Comparison of ENCODE assay signal across 8 mouse cellular contexts in genomic region chr17:73107158-73108157, GRCm38 (mm10). TPM values are rescaled to one million over a fixed set of nuclear protein-coding genes. Genes with fewer than 3 reads are reported as not detected.
A peak's percentile ranks its signal among the peaks of the same experiment; 100 is the strongest.
DNase-seq lines count a peak whose midpoint lies in the region; ATAC-seq and TF ChIP-seq lines count a peak whose summit lies in the region.

TSS of gene Lclat1 (plus strand) at chr17:73107985.

- peak within 1 kb of the TSS; percentile 75 for H3K27ac ChIP-seq in embryonic facial prominence, embryonic 13.5 days
- peak within 1 kb of the TSS; percentile 92 for H3K27ac ChIP-seq in heart, adult 2 months
- peak within 1 kb of the TSS; percentile 65; the same call in 1 of the 2 replicates for H3K27ac ChIP-seq in limb, embryonic 13.5 days
- peak within 1 kb of the TSS; percentile 77 for H3K27ac ChIP-seq in midbrain, embryonic 16.5 days (ENCODE audit: low read length)

- 5% methylated on average over 51 of the region's 51 CpGs for WGBS in embryonic facial prominence, embryonic 13.5 days
- WGBS in heart, adult 2 months: 5% methylated on average over 51 of the region's 51 CpGs
- 6% methylated on average over 51 of the region's 51 CpGs for WGBS in limb, embryonic 13.5 days
- WGBS in midbrain, embryonic 16.5 days: 6% methylated on average over 51 of the region's 51 CpGs

- peak within 1 kb of the TSS; percentile 71 for H3K4me3 ChIP-seq in embryonic facial prominence, embryonic 13.5 days
- peak within 1 kb of the TSS; percentile 75 for H3K4me3 ChIP-seq in heart, adult 2 months
- peak within 1 kb of the TSS; percentile 91 for H3K4me3 ChIP-seq in limb, embryonic 13.5 days
- H3K4me3 ChIP-seq in midbrain, embryonic 16.5 days (ENCODE audit: low read depth, low read length): peak within 1 kb of the TSS; percentile 91

- peak within 1 kb of the TSS; percentile 92 for H3K9ac ChIP-seq in embryonic facial prominence, embryonic 13.5 days
- H3K9ac ChIP-seq in heart, adult 2 months (ENCODE audit: low read depth, low read length): peak within 1 kb of the TSS; percentile 81
- H3K9ac ChIP-seq in limb, embryonic 13.5 days: peak within 1 kb of the TSS; percentile 89
- peak within 1 kb of the TSS; percentile 94 for H3K9ac ChIP-seq in midbrain, embryonic 16.5 days (ENCODE audit: low read depth, low read length)

- H3K27me3 ChIP-seq in embryonic facial prominence, embryonic 13.5 days: no peaks in the 10 kb centered on the region
- no peaks in the 10 kb centered on the region for H3K27me3 ChIP-seq in heart, adult 2 months (ENCODE audit: control insufficient read depth, insufficient read depth, low read length)
- H3K27me3 ChIP-seq in limb, embryonic 13.5 days: no peaks in the 10 kb centered on the region
- no peaks in the 10 kb centered on the region for H3K27me3 ChIP-seq in midbrain, embryonic 16.5 days (ENCODE audit: control insufficient read depth, insufficient read depth, low read depth, low read length)

- H3K79me2 ChIP-seq in heart, adult 2 months (replicated peaks; ENCODE audit: control insufficient read depth, insufficient read depth, low read length): no peaks in the 10 kb centered on the region

- ATAC-seq in embryonic facial prominence, embryonic 13.5 days (ENCODE audit: insufficient number of reproducible peaks, insufficient read depth, low FRiP score, low TSS enrichment, low read depth): peak; percentile 99
- ATAC-seq in limb, embryonic 13.5 days (ENCODE audit: low FRiP score, low read depth): peak; percentile 100
- ATAC-seq in midbrain, embryonic 16.5 days: peak; percentile 100

- peaks cover 12% of the 10 kb centered on the region for H3K4me1 ChIP-seq in embryonic facial prominence, embryonic 13.5 days
- peaks cover 4% of the 10 kb centered on the region for H3K4me1 ChIP-seq in heart, adult 2 months (ENCODE audit: control insufficient read depth, insufficient read depth, low read length)
- H3K4me1 ChIP-seq in limb, embryonic 13.5 days: peaks cover 16% of the 10 kb centered on the region
- H3K4me1 ChIP-seq in midbrain, embryonic 16.5 days (ENCODE audit: control insufficient read depth, insufficient read depth, low read length): peaks cover 9% of the 10 kb centered on the region

- TF ChIP-seq EP300 in heart, adult 2 months (IDR thresholded peaks at IDR 0.05; ENCODE audit: insufficient read depth, low read depth, low read length): no peak

- DNase-seq in 3134 (ENCODE audit: extremely low read depth, insufficient read length, low spot score): peak; percentile 93
- DNase-seq in adrenal gland, postnatal 36 days: peak; percentile 98
- peak; percentile 96 to 97 for DNase-seq in heart, adult 2 months
- peak; percentile 94 to 96 for DNase-seq in kidney, adult 8-10 months
- peak; percentile 83 to 92 for DNase-seq in spleen, postnatal 10 days (ENCODE audit: low spot score in 2 of 2)

- intact Hi-C loops in heart, adult 2 months (cut with DNase I): loop anchor here (5.0 kb wide), 3 partner anchors 120 to 270 kb away; partner anchors contain the start of gene Ypel5

- TF ChIP-seq POLR2A in heart, adult 2 months (IDR thresholded peaks at IDR 0.05; ENCODE audit: insufficient read depth, low read depth, low read length): peak; percentile 85

- no peaks in the 10 kb centered on the region for H3K9me3 ChIP-seq in embryonic facial prominence, embryonic 13.5 days
- no peaks in the 10 kb centered on the region for H3K9me3 ChIP-seq in limb, embryonic 13.5 days
- no peaks in the 10 kb centered on the region for H3K9me3 ChIP-seq in midbrain, embryonic 16.5 days (replicated peaks; ENCODE audit: control insufficient read depth, low read length, poor library complexity, severe bottlenecking)

- TF ChIP-seq CTCF in heart, adult 2 months (IDR thresholded peaks at IDR 0.05): peak; percentile 9; the same call in 1 of the 2 replicates

- no peaks in the 10 kb centered on the region for H3K36me3 ChIP-seq in embryonic facial prominence, embryonic 13.5 days
- H3K36me3 ChIP-seq in heart, adult 2 months (ENCODE audit: control insufficient read depth, insufficient read depth, low read length): no peaks in the 10 kb centered on the region
- no peaks in the 10 kb centered on the region for H3K36me3 ChIP-seq in limb, embryonic 13.5 days
- no peaks in the 10 kb centered on the region for H3K36me3 ChIP-seq in midbrain, embryonic 16.5 days (ENCODE audit: control insufficient read depth, insufficient read depth, low read length)

- H3K4me2 ChIP-seq in embryonic facial prominence, embryonic 13.5 days: peak within 1 kb of the TSS; percentile 90
- H3K4me2 ChIP-seq in limb, embryonic 13.5 days (replicated peaks): peak within 1 kb of the TSS; percentile 84
- H3K4me2 ChIP-seq in midbrain, embryonic 16.5 days (ENCODE audit: low read length): peak within 1 kb of the TSS; percentile 92

RNA-seq across cellular contexts. Expression of gene Lclat1, which starts in this region (rescaled TPM):
- 10 to 100 TPM; 39.4 to 48.0 TPM for total RNA-seq in adrenal gland, postnatal 36 days (2021)
- polyA plus RNA-seq in embryonic facial prominence, embryonic 13.5 days (2015; fragmentation: Nextera tagmentation; extraction: Ambion mirVana): 10.4 and 10.6 TPM in 2 replicates
- 100 to 1,000 TPM; 100 to 104 TPM for total RNA-seq in heart, adult 2 months (2021)
- polyA plus RNA-seq in heart, adult 2 months (2012; rRNA removed): 30.2 and 65.1 TPM in 2 replicates
- polyA plus RNA-seq in limb, embryonic 13.5 days (2015; fragmentation: Nextera tagmentation; extraction: Ambion mirVana): 7.4 and 9.9 TPM in 2 replicates
- polyA plus RNA-seq in midbrain, embryonic 16.5 days (2015; fragmentation: Nextera tagmentation; extraction: Ambion mirVana): 12.3 and 14.5 TPM in 2 replicates

Comparison
In these comparisons a context has a peak if more than half of its experiments do, and no peak if none do; other contexts are left out.
1. Peak in every context shown above with its lines: DNase-seq, ATAC-seq, H3K4me3 ChIP-seq and H3K27ac ChIP-seq.